Mouse (Mus musculus): ENCODE measurements around the gene Aoc3.
"Not testable (repeated sequence)": the region's sequence is repeated elsewhere in the genome, so short reads cannot be mapped to it uniquely, and the experiment has no call there.

Gene Aoc3

GRCm38 (mm10) chr11:101330371-101330924 lies at the start of gene Aoc3:
Aoc3 (plus strand) TSS chr11:101330605.
- DNase-seq: no peak

- DNase-seq: no peak
These were observed 49.6 kb upstream of the Aoc3 start for GRCm38 (mm10) chr11:101280837-101281236.

DNA sequence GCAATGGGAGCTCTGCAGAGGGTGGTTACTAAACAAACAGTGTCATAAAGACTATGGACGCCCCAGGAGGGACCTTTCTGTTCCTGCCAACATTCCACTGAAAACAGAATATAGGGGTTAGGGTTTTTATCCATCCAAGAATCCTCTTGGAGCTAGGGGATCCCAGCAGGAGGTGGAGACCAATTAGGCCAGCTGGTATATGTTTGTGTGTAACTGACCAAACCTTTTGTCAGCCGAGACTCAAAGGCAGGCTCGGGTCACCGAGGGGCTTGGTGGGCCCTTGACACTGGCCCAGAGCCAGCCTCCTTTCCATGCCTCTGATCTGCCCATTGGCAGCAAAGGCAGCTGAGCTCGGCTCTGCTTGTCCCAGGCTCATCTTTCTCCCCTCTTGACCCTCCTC lies 47.5 kb upstream of the Aoc3 start:
- no peak for DNase-seq

DNA sequence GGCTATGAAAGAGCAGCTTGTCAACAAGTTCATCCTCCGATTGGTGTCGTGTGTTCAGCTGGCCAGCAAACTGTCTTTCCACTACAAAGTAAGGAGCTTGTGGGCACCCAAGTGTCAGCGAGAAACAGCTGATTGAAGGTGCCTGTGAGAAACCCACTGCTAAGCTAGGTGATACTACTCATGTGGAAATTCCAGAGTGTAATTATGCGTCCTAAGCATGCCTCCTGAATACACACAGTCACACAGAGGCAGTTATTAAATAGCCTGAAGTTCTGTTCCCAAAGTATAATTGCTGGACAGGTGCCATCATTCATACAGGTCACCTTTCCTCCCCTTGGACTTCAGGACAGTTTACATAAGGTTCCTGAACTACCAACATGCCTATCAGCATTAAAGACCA lies 46.6 kb upstream of the Aoc3 start:
- no peak for DNase-seq

DNA sequence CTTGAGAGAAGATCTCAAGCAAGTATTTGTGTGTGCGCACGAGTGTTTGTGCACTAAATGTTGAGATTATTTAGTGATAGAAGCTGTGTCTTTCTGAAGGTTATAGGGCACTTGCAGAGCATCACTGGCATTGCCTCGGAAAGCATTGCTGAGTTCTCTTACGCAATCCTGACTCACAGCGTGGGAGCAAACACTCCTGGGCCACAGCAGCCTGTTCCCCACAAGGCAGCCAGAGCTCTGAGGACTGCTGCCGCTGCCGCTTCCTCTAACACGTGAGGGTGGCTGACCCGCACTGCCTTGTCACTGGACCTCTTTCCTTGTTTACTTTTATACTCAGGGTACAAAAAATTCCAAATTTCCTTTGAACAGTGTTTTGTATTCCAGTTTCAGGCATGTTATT lies 43.1 kb upstream of the Aoc3 start:
- no peak for DNase-seq

GRCm38 (mm10) chr11:101291231-101291630 lies 39.2 kb upstream of the Aoc3 start:
- DNase-seq: no peak

GRCm38 (mm10) chr11:101295191-101295590 lies 35.2 kb upstream of the Aoc3 start:
- no peak for DNase-seq

DNA sequence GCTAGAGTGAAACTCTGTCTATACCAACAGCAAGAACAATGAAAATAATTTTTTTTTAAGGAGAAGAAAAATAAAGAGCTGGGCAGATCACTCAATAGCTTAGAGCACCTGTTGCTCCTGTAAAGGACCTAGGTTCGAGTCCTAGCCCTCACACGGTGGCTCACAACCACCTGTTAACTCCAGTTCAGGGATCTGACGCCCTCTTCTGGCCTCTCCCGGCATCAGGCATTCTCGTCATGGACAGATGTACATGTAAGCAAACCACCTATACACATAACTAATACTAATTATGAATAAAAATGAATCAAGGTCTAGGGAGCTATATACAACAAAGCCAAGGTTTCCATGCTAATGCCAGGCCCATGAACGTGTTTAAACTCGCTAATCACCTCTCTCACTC lies 29.5 kb upstream of the Aoc3 start:
- no peak for DNase-seq

GRCm38 (mm10) chr11:101301299-101302003 lies 29.0 kb upstream of the Aoc3 start:
- DNase-seq: no peak

GRCm38 (mm10) chr11:101302004-101302798 lies 28.2 kb upstream of the Aoc3 start, which contains the start of gene Becn1:
Becn1 (minus strand) TSS chr11:101302286.
- peak; percentile 94 for DNase-seq

GRCm38 (mm10) chr11:101307744-101308143 lies 22.7 kb upstream of the Aoc3 start:
- DNase-seq: no peak

DNA sequence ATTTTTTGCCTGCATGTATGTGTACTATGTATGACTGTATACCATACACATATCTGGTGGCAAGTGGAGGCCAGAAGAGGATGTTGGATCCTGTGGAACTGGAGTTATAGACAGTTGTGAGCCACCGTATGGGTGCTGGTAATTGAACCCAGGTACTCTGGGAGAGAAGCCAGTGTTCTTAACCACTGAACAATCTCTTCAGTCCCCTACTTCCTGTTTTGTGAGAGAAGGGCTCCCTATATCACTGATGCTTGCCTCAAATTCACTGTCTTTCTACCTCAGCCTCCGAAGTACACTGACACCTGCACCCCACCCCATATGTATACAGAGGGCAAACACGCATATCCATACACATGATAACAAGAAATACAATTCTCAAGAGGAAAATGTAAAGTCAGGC lies 19.3 kb upstream of the Aoc3 start:
- DNase-seq: no peak

GRCm38 (mm10) chr11:101312150-101312549 lies 18.3 kb upstream of the Aoc3 start:
- DNase-seq: no peak

DNA sequence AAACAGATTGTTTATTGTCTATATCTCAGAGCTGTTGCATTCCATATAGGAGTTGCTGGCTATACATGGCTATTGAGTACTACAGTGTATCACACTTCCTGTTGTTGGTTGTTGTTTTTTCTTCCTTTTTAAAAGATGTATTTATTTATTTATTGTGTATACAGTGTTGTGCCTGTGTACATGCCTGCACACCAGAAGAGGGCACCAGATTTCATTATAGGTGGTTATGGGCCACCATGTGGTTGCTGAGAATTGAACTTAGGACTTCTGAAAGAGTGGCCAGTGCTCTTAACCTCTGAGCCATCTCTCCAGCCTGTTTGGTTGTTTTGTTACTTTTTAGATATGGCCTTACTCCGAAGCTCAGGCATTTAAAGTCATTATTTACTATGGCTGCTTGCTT lies 15.8 kb upstream of the Aoc3 start:
- DNase-seq: no peak

- DNase-seq: no peak
These were observed 15.2 kb upstream of the Aoc3 start for GRCm38 (mm10) chr11:101315082-101315650.

- DNase-seq: peak; percentile 92
These were observed 14.5 kb upstream of the Aoc3 start, which contains the start of gene Psme3 for GRCm38 (mm10) chr11:101315665-101316500. Psme3 (plus strand) TSS chr11:101316213.

DNA sequence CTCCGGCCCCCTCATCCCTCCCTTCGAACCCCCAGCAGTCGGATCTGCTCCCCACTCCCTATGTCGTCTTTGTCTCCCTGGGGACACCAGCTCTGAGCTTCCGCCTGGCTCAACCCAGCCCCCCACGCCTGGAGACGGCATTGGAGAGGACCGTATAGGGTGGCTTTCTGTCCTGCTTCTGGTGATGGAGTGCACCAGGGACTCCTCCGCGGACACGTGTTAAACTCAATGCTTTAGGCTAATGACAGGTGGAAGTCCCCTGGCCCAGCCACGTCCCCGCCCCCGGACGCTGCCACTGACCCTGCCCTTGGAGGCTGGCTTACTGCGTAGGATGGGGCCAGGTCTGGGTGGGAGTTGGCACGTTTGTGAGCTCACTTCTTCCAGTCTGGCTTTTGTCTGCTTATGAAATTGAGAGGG lies 13.9 kb upstream of the Aoc3 start:
- DNase-seq: no peak

DNA sequence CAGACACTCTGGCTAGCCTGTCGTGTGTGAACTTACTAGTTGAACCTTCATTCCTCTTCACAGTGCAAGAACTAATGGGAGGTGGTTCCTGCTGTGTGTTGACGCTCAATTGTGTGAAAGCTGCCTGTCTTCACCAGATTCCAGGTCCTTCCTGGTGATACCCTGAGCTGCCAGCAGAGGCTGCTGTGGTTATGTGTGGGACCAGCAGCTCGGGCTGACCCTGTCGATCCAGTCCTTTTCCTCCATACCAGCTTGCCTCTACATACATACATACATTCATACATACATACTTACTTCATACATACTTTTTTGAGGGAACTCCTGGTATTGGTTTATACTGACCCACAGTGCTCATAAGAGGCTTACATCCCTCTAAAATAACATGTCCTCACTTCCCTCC lies 6.8 kb upstream of the Aoc3 start:
- DNase-seq: peak; percentile 54

GRCm38 (mm10) chr11:101324763-101325162 lies 5.6 kb upstream of the Aoc3 start, which contains the start of gene Aoc2:
Aoc2 (plus strand) TSS chr11:101325063.
- no peak for DNase-seq

GRCm38 (mm10) chr11:101325201-101325600 lies 5.2 kb upstream of the Aoc3 start:
- not testable (repeated sequence) for DNase-seq

GRCm38 (mm10) chr11:101326147-101326546 lies 4.3 kb upstream of the Aoc3 start:
- DNase-seq: no peak

GRCm38 (mm10) chr11:101327311-101327710 lies 3.1 kb upstream of the Aoc3 start:
- DNase-seq: no peak

Data from cerebellum, adult 11-12 months (tissue).